Mouse (Mus musculus) stomach, postnatal 0 days (tissue): ENCODE data around the gene Zfp612. TPM values are rescaled to one million over a fixed set of nuclear protein-coding genes. Genes with fewer than 3 reads are reported as not detected.

ENCODE experiments used
- ATAC-seq: fragments of 200-750 bp; cut with Nextera tagmentation; 2 replicates; pipeline ENCODE4 v1.8.0; 2017; ENCODE audit not compliant: low FRiP score, low TSS enrichment
- DNase-seq: peaks from one replicate; pipeline ENCODE4 v3.0.0-alpha.2; 2016; ENCODE audit warnings: low spot score
- H3K27ac ChIP-seq: fragments of 300-500 bp; sonication (generic); replicated peaks from 2 replicates; pipeline ENCODE4 v1.5.1; 2014; ENCODE audit warnings: mild to moderate bottlenecking, control low read depth
- H3K27me3 ChIP-seq: fragments of 300-500 bp; sonication (generic); 2 replicates; pipeline ENCODE4 v1.6.1; 2014; ENCODE audit warnings: low read length; ENCODE audit not compliant: control insufficient read depth, insufficient read depth
- H3K36me3 ChIP-seq: fragments of 300-500 bp; sonication (generic); 2 replicates; pipeline ENCODE4 v1.6.1; 2014; ENCODE audit warnings: low read length, mixed read lengths; ENCODE audit not compliant: control insufficient read depth, insufficient read depth
- H3K4me1 ChIP-seq: fragments of 300-500 bp; sonication (generic); replicated peaks from 2 replicates; pipeline ENCODE4 v1.6.1; 2014; ENCODE audit warnings: antibody characterized with exemption; ENCODE audit not compliant: control insufficient read depth, insufficient read depth
- H3K4me2 ChIP-seq: fragments of 300-500 bp; sonication (generic); replicated peaks from 2 replicates; pipeline ENCODE4 v1.6.1; 2014; ENCODE audit warnings: low read depth, mild to moderate bottlenecking, control low read depth, moderate library complexity
- H3K4me3 ChIP-seq: fragments of 300-500 bp; sonication (generic); 2 replicates; pipeline ENCODE4 v1.5.1; 2014; ENCODE audit warnings: low read depth, low read length, control low read depth
- H3K9ac ChIP-seq: fragments of 300-500 bp; sonication (generic); 2 replicates; pipeline ENCODE4 v1.6.1; 2014; ENCODE audit warnings: mild to moderate bottlenecking, low read length, control low read depth, mixed read lengths
- H3K9me3 ChIP-seq: fragments of 300-500 bp; sonication (generic); 2 replicates; pipeline ENCODE4 v1.6.1; 2016; ENCODE audit warnings: low read length; ENCODE audit not compliant: control insufficient read depth
- CTCF ChIP-seq: IDR thresholded peaks from 2 replicates; pipeline ENCODE4 v1.5.1; 2016; ENCODE audit warnings: antibody characterized with exemption, low read depth, mild to moderate bottlenecking, moderate library complexity
- EP300 ChIP-seq: optimal IDR thresholded peaks from 2 replicates; pipeline ENCODE3; 2016; ENCODE audit warnings: antibody characterized with exemption
- WGBS: fragments of 180-500 bp; shearing (Covaris S2); extraction: QIAGEN DNeasy Blood & Tissue Kit; methylation state at CpG from one replicate; pipeline ENCODE4 v1.1.7; 2014; 5-methylcytosine and 5-hydroxymethylcytosine counted together
- polyA plus RNA-seq: library from polyadenylated mRNA; unstranded; fragments of >200 nt; fragmentation: Nextera tagmentation; extraction: Ambion mirVana; gene quantifications from 2 replicates; pipeline ENCODE4 v1.2.1, GENCODE M21; 2015

The Zfp612 gene
- polyA plus RNA-seq, 1 experiment from 2014 or later = 2.4 TPM

DNA sequence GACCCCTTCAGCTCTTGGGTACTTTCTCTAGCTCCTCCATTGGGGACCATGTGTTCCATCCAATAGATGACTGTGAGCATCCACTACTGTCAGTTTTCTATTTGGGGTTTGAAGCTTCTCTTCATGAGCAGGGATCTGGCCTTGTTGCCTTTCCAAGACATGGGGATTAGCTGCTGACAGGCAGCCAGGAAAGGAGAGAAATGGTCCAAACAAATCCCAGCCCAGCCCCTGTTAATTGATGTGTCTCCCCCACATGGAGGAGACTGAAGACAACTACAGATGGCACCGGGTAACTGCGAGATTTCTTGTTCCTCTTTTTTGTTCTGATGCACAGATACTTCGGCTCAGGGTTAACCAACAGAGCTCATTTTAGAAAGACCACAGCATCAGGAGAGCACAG, 60.6 kb downstream of the Zfp612 start:
- no peak for TF ChIP-seq CTCF
- TF ChIP-seq EP300 = no peak
- no peak overlapping the region for H3K4me2 ChIP-seq
- DNase-seq (no peak), ATAC-seq (no peak)
- no peak overlapping the region for H3K4me3 ChIP-seq
- no peak overlapping the region for H3K9ac ChIP-seq
- no peaks in the 10 kb centered on the region for H3K27me3 ChIP-seq
- H3K4me1 ChIP-seq = no peaks in the 10 kb centered on the region
- H3K9me3 ChIP-seq = no peaks in the 10 kb centered on the region
- no peaks in the 10 kb centered on the region for H3K36me3 ChIP-seq
- 49% methylated on average over 3 of the region's 3 CpGs for WGBS
- H3K27ac ChIP-seq = no peak overlapping the region

DNA sequence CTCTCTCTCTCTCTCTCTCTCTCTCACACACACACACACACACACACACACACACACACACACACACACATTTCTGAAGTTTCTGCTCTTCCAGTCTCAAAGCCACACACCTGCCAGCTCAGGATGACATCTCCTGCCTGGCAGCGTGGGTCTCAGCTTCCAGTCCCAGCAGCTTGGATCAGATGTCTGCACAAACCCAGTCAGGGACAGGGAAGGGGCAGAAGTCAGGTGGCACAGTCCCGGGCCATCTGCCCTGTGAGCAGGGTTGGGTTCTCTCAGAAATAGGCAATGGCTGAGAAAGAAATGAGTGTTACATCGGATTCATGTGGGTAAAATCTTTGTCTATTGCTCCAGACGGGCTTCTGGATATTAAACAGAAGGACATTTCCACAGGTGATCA, 61.2 kb downstream of the Zfp612 start:
- H3K27me3 ChIP-seq = no peaks in the 10 kb centered on the region
- TF ChIP-seq EP300 = no peak
- TF ChIP-seq CTCF = no peak
- no peaks in the 10 kb centered on the region for H3K36me3 ChIP-seq
- no peaks in the 10 kb centered on the region for H3K4me1 ChIP-seq
- no peak overlapping the region for H3K9ac ChIP-seq
- H3K9me3 ChIP-seq = no peaks in the 10 kb centered on the region
- no peak overlapping the region for H3K4me2 ChIP-seq
- no peak overlapping the region for H3K27ac ChIP-seq
- WGBS = 68% methylated on average over 4 of the region's 4 CpGs
- DNase-seq (no peak), ATAC-seq (no peak)
- no peak overlapping the region for H3K4me3 ChIP-seq

Other genes with a start within 250 kb of the Zfp612 start
- 0.53 and 0.81 TPM in 2 replicates for gene Phlpp2, start 211.2 kb upstream of the Zfp612 start, polyA plus RNA-seq
- 3.2 and 4.1 TPM in 2 replicates for gene Marveld3, start 117.5 kb upstream of the Zfp612 start, polyA plus RNA-seq
- 0.12 and 0.18 TPM in 2 replicates for gene Tat, start 89.3 kb upstream of the Zfp612 start, polyA plus RNA-seq
- 1.2 and 1.5 TPM in 2 replicates for gene Chst4, start 40.0 kb upstream of the Zfp612 start, polyA plus RNA-seq
- gene Gm21964, start 21.5 kb downstream of the Zfp612 start, polyA plus RNA-seq = not detected in 2 replicates
- not detected in 2 replicates for gene Gm17720, start 23.0 kb downstream of the Zfp612 start, polyA plus RNA-seq
- gene Calb2, start 88.5 kb downstream of the Zfp612 start, polyA plus RNA-seq = 0.17 and 0.19 TPM in 2 replicates
- gene Cmtr2, start 135.9 kb downstream of the Zfp612 start, polyA plus RNA-seq = 3.9 and 4.6 TPM in 2 replicates
- 0.05 TPM in 2 replicates for gene Hydin, start 187.2 kb downstream of the Zfp612 start, polyA plus RNA-seq